Mouse (Mus musculus): ENCODE data around the gene Neurod4. TPM values are rescaled to one million over a fixed set of nuclear protein-coding genes. Genes with fewer than 3 reads are reported as not detected.

Gene Neurod4
- total RNA-seq, 2 experiments from 2014 or later = 0.33 to 1.7 TPM

GRCm38 (mm10) chr10:130238318-130239209 lies 41.5 kb downstream of the Neurod4 start:
- DNase-seq (ENCODE audit: low spot score in 2 of 2) = no peak

DNA sequence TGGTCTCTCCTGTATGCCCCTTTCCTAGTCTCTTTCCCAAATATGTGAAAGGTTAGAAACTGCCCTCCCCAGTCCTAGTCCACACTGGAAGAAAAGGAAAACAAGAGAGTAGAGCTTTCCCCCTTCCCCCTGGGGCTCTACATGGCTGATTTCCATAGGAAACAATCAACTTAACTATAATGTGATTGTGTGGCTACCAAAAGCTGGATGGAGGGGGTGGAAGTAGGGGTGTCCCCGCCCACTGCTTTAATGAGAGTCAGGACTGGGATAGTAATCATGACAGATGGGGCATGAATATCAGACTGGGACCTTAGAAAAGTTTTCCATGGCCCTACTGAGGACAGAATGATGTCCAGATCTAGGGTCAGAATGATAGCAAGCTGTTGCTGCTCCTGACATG lies 45.5 kb downstream of the Neurod4 start:
- DNase-seq (ENCODE audit: low spot score in 2 of 2) = no peak

- DNase-seq (ENCODE audit: low spot score in 2 of 2) = no peak
Measured at GRCm38 (mm10) chr10:130232117-130232516, 47.9 kb downstream of the Neurod4 start.

- no peak for DNase-seq (ENCODE audit: low spot score in 2 of 2)
Measured at GRCm38 (mm10) chr10:130229584-130229983, 50.5 kb downstream of the Neurod4 start.

GRCm38 (mm10) chr10:130228246-130228645 lies 51.8 kb downstream of the Neurod4 start:
- DNase-seq (ENCODE audit: low spot score in 2 of 2) = peak; percentile 31

DNA sequence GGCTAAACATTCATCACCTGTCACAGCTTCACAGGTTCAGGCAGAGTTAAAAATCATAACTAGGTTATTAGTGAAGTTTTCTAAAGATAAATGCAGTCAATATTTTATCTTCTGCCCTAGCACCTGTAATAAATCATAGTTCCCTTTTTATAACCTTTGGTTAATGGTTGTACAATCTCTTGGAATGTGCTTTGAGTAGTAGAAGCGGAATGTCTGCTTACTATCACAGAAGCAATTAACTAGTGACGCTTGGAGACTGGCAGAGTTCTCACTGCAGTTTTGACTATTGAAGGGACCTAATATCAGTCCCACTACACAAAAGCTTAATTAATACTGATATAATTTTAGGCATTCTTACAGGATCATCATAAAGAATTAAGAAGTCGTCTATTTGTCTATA lies 55.0 kb downstream of the Neurod4 start:
- no peak for DNase-seq (ENCODE audit: low spot score in 2 of 2)

Other genes with a start within 250 kb of the Neurod4 start
- not detected for gene Olfr821, start 249.9 kb downstream of the Neurod4 start, total RNA-seq (2021)
- not detected for gene Olfr822, start 209.0 kb downstream of the Neurod4 start, total RNA-seq (2021)
- gene Olfr823, start 164.9 kb downstream of the Neurod4 start, total RNA-seq (2021) = not detected
- not detected for gene Olfr824, start 150.2 kb downstream of the Neurod4 start, total RNA-seq (2021)
- gene Olfr825, start 113.5 kb downstream of the Neurod4 start, total RNA-seq (2021) = not detected
- not detected for gene Olfr826, start 96.1 kb downstream of the Neurod4 start, total RNA-seq (2021)
- not detected for gene Olfr827, start 65.8 kb downstream of the Neurod4 start, total RNA-seq (2021)
- under 1 TPM; 0.66 to 0.77 TPM for gene Tespa1, start 42.6 kb upstream of the Neurod4 start, total RNA-seq (2021)
- not detected for gene Vmn2r84, start 114.1 kb upstream of the Neurod4 start, total RNA-seq (2021)
- gene Vmn2r85, start 149.5 kb upstream of the Neurod4 start, total RNA-seq (2021) = not detected
- not detected for gene Vmn2r86, start 175.8 kb upstream of the Neurod4 start, total RNA-seq (2021)
- gene Vmn2r87, start 217.2 kb upstream of the Neurod4 start, total RNA-seq (2021) = not detected